Mouse (Mus musculus) intestine, postnatal 0 days (tissue): ENCODE measurements around the gene Gpr150. TPM values are rescaled to one million over a fixed set of nuclear protein-coding genes. Genes with fewer than 3 reads are reported as not detected.

Experiments used
- ATAC-seq: fragments of 200-750 bp; cut with Nextera tagmentation; 2 replicates; pipeline ENCODE4 v1.8.0; 2017; ENCODE audit warnings: mild to moderate bottlenecking, moderate TSS enrichment, moderate library complexity
- H3K27ac ChIP-seq: fragments of 300-500 bp; sonication (generic); 2 replicates; pipeline ENCODE4 v1.5.1; 2014; ENCODE audit warnings: mild to moderate bottlenecking, low read depth, low read length, moderate library complexity
- H3K27me3 ChIP-seq: fragments of 300-500 bp; sonication (generic); replicated peaks from 2 replicates; pipeline ENCODE4 v1.6.1; 2014; ENCODE audit warnings: low read length, mixed read lengths; ENCODE audit not compliant: control insufficient read depth, insufficient read depth
- H3K36me3 ChIP-seq: fragments of 300-500 bp; sonication (generic); 2 replicates; pipeline ENCODE4 v1.6.1; 2014; ENCODE audit warnings: mild to moderate bottlenecking, moderate library complexity; ENCODE audit not compliant: control insufficient read depth, insufficient read depth
- H3K4me1 ChIP-seq: fragments of 300-500 bp; sonication (generic); replicated peaks from 2 replicates; pipeline ENCODE4 v1.6.1; 2014; ENCODE audit warnings: antibody characterized with exemption, low read length, mixed read lengths; ENCODE audit not compliant: control insufficient read depth, insufficient read depth
- H3K4me2 ChIP-seq: fragments of 300-500 bp; sonication (generic); replicated peaks from 2 replicates; pipeline ENCODE4 v1.6.1; 2014; ENCODE audit warnings: low read depth, mild to moderate bottlenecking, moderate library complexity
- H3K4me3 ChIP-seq: fragments of 300-500 bp; sonication (generic); 2 replicates; pipeline ENCODE4 v1.5.1; 2014; ENCODE audit warnings: low read depth, low read length
- H3K9ac ChIP-seq: fragments of 300-500 bp; sonication (generic); 2 replicates; pipeline ENCODE4 v1.6.1; 2014; ENCODE audit warnings: mild to moderate bottlenecking, low read depth, low read length
- H3K9me3 ChIP-seq: fragments of 300-500 bp; sonication (generic); 2 replicates; pipeline ENCODE4 v1.6.1; 2016; ENCODE audit warnings: mixed run types; ENCODE audit not compliant: control insufficient read depth
- CTCF ChIP-seq: sonication (generic); IDR thresholded peaks from 2 replicates; pipeline ENCODE4 v1.5.1; 2016; ENCODE audit warnings: low read depth, mild to moderate bottlenecking, control low read depth, antibody characterized with exemption, moderate library complexity
- WGBS: fragments of 180-500 bp; shearing (Covaris S2); extraction: QIAGEN DNeasy Blood & Tissue Kit; methylation state at CpG from one replicate; pipeline ENCODE4 v1.1.7; 2014; 5-methylcytosine and 5-hydroxymethylcytosine counted together
- polyA plus RNA-seq: library from polyadenylated mRNA; unstranded; fragments of >200 nt; fragmentation: Nextera tagmentation; extraction: Ambion mirVana; gene quantifications from 2 replicates; pipeline ENCODE4 v1.2.1, GENCODE M21; 2015

The Gpr150 gene
- 0.07 and 0.09 TPM in 2 replicates for polyA plus RNA-seq

DNA sequence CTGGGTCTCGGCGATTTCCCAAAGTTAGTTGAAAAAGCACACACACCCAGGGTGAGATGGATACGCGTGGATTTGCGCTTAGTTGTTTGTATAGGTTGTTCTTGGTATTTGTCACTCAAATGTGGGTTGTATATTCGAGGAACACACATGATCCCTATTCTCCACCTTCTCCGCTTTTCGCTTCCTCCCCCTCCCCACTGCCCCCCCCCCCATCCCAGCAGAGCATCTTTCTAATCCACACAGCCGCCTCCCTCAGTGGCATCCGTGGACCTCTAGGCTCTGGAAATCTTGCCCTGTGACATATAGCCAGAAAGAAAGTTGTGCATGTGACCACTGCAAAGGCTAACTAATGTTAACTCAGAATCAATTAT, at the start of gene Gpr150:
Gene Gpr150, minus strand, starts transcription at position 101 of the 371 bp plus-strand sequence.
- peaks cover 6% of the 10 kb centered on the region; the same call in 1 of the 2 replicates for H3K4me1 ChIP-seq
- no peaks in the 10 kb centered on the region for H3K36me3 ChIP-seq
- H3K4me3 ChIP-seq, result peak within 1 kb of the TSS; percentile 48
- H3K9me3 ChIP-seq, result no peaks in the 10 kb centered on the region
- H3K9ac ChIP-seq, result no peak within 1 kb of the TSS
- peaks cover 27% of the 10 kb centered on the region for H3K27me3 ChIP-seq
- H3K27ac ChIP-seq, result no peak within 1 kb of the TSS
- no peak for ATAC-seq
- peak within 1 kb of the TSS; percentile 84 for H3K4me2 ChIP-seq
- WGBS, result 12% methylated on average over 10 of the region's 10 CpGs
- no peak for TF ChIP-seq CTCF

DNA sequence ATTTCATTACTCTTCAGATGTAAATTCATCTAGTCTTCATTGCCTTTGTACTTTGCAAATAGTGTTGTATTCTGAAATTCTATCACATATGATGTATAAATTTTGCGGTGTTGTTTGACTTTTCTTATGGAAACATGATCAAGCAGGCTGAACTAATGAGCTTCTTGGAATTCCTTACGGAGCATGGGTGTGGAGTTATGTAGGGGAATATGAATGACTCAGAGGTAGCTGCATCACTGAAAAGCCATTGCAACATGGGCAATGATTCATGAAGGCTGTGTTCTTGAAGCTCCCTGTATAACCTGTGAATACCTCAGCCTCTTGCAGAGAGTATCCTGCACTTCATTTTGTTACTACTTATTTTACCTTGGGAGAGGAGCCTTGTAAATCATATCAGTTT, 45.2 kb upstream of the Gpr150 start:
- ATAC-seq, result no peak
- H3K9me3 ChIP-seq, result no peaks in the 10 kb centered on the region
- WGBS, result 85% methylated on average over 2 of the region's 2 CpGs

DNA sequence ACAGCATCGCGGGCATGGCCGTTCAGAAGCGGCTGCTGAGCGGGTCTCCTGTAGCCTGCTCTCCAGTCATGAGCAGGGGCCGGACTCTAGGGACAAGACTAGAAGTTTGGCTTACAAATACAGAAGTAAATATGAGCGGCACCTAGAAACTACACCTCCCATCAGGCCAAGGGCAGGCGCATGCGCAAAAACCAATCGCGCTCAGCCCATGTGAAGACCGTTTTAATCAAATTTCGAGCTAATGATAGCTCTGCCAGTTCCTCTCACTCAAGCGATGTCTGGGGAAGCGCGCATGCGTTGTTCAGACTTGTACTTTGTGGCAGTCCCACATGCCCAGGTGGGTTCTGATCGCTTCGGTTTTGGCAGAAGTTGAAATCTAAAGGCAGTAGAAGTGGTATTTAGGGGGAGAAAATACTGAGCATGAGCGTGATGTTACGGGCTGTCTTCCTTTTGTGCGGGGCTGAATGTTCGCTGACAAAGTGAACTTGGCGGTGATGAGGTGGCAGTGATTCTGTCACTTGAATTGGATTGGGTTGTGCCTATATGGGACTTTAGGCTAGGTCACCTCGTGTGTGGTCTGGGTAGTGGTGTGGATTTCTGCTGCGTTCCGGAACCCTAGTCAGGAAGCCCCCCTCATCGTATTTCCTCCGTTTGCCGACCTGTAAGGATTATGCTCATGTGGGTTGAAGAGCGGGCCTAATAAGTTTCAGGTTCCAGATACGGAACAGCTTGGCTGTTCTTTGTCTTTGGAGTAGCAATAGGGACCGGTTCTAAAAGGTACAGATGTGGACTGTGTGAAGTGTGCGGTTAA, 41.9 kb upstream of the Gpr150 start, which contains the start of the genes Arsk and Ttc37:
Gene Arsk, minus strand, starts transcription at position 168 of the 811 bp plus-strand sequence.
Gene Ttc37, plus strand, starts transcription at position 242 of the 811 bp plus-strand sequence.
- Histone ChIP-seq H3K9ac (peak within 1 kb of the TSS; percentile 70), H3K4me1 (no peaks in the 10 kb centered on the region), H3K4me2 (peak within 1 kb of the TSS; percentile 71), H3K4me3 (peak within 1 kb of the TSS; percentile 75), H3K27ac (peak within 1 kb of the TSS; percentile 41), H3K27me3 (no peaks in the 10 kb centered on the region), H3K9me3 (no peaks in the 10 kb centered on the region), H3K36me3 (no peaks in the 10 kb centered on the region)
- WGBS, result under 1% methylated on average over 34 of the region's 34 CpGs
- no peak for TF ChIP-seq CTCF
- ATAC-seq, result peak; percentile 99

More for the DNA sequence above, 45.2 kb upstream of the Gpr150 start:
- Histone ChIP-seq H3K4me3 (no peak overlapping the region), H3K4me1 (no peaks in the 10 kb centered on the region), H3K36me3 (0 out of 2 replicates have a peak, but pooled peaks cover 6% of the 10 kb centered on the region), H3K27me3 (no peaks in the 10 kb centered on the region), H3K27ac (no peak overlapping the region), H3K9ac (no peak overlapping the region), H3K4me2 (no peak overlapping the region)
- TF ChIP-seq CTCF, result no peak

DNA sequence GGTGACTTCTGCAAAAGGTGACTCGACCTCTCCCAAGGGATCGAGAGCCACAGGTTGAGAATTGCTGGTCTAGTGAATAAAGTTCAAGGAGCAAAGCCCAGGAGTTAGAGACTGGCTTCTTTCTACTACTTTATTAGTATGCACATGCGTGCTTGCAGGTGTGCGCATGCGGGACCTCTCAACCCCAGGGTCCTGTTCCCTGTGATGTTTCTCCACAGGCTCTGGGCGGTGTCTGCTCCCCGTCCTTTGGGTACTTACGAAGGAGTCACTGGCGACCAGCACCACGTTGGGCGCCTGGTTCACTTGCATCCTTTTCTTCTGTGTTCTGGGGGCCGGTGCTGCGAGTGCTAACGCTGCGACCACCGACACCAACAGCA, 41.3 kb upstream of the Gpr150 start:
- H3K4me1 ChIP-seq, result no peaks in the 10 kb centered on the region
- TF ChIP-seq CTCF, result no peak
- peak overlapping the region; percentile 75 for H3K4me3 ChIP-seq
- ATAC-seq, result peak; percentile 78
- peak overlapping the region; percentile 40; the same call in 1 of the 2 replicates for H3K9ac ChIP-seq
- H3K4me2 ChIP-seq, result peak overlapping the region; percentile 71
- peak overlapping the region; percentile 41; the same call in 1 of the 2 replicates for H3K27ac ChIP-seq
- no peaks in the 10 kb centered on the region for H3K9me3 ChIP-seq
- H3K27me3 ChIP-seq, result no peaks in the 10 kb centered on the region
- no peaks in the 10 kb centered on the region for H3K36me3 ChIP-seq
- WGBS, result 3% methylated on average over 16 of the region's 16 CpGs

DNA sequence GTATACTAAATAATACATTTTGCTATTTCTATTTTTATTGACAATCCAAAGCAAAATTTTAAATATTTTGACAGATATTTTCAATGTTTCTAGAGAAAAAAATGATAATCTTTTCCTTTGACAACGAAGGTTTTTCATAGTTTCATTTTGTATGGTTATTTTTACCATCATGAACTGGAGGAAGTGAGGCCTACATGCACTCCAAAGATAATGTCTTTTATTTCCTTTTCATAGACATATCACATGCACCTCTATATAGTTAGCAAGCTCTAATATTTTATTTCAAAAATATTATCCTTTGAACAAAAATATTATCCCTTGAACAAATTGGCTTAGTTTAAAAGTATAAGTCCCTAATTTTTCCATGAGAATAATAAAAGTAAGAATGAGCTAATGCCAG, 17.5 kb upstream of the Gpr150 start:
- Histone ChIP-seq H3K4me1 (no peaks in the 10 kb centered on the region), H3K4me3 (no peak overlapping the region), H3K9ac (no peak overlapping the region), H3K36me3 (no peaks in the 10 kb centered on the region), H3K9me3 (no peaks in the 10 kb centered on the region), H3K4me2 (no peak overlapping the region), H3K27ac (no peak overlapping the region), H3K27me3 (no peaks in the 10 kb centered on the region)
- TF ChIP-seq CTCF, result no peak
- WGBS, result 69% methylated on average over 1 of the region's 1 CpGs
- no peak for ATAC-seq

DNA sequence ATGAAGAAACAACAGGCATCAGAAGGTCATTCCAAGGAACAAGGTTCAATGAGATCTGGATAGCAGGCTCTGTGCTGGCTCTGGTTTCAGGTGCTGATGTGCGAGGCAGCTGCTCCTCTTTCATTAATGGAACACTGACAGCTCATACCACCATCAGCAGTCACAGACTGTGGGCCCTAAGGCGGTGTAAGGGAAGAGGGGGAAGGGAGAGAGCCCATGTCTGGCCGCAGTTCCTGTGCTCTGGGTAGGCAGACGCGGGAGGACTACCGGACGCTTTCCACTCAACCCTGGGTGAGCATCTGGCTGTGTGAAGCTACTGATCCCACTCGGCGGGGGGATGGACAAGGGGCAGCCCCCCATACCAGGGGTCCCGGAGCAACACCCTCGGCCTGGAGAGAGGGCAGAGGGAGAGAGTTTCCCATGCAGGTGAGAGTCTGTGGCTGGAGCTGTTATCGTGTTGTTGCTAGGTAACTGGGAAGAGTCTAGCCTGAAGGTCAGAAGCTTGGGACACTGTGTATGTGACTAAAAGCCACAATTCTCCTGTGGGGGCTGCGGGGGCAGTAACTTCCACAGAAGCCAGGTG, 7.7 kb upstream of the Gpr150 start:
- WGBS, result 88% methylated on average over 13 of the region's 13 CpGs
- no peak overlapping the region for H3K27ac ChIP-seq
- no peak for TF ChIP-seq CTCF

More for the DNA sequence above, 7.7 kb upstream of the Gpr150 start:
- Histone ChIP-seq H3K9ac (no peak overlapping the region), H3K9me3 (no peaks in the 10 kb centered on the region), H3K4me1 (no peaks in the 10 kb centered on the region), H3K36me3 (peaks cover 8% of the 10 kb centered on the region), H3K27me3 (no peaks in the 10 kb centered on the region), H3K4me2 (no peak overlapping the region), H3K4me3 (no peak overlapping the region)
- ATAC-seq, result peak; percentile 22; the same call in 1 of the 2 replicates
